ENCODE assay signal across 22 mouse cellular contexts in the genomic region with DNA sequence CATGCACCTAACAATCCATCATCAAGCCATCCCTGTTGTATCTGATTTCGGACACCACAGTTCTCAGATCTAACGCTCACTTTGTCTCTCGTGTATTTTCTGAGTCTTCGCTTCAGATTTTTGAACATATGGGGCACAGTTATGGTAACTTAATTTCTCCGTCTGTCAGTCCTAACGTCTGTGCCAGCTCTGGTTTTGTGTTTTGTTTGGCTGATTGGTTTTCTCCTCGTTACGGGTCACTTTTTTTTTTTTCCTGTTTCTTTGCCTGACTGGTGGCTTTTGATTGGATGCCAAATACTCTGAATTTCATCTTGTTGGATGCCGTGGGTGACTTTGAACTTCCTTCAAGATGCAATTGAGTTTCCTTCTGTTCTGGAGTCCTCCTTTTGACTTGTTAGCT. TPM values are rescaled to one million over a fixed set of nuclear protein-coding genes. Genes with fewer than 3 reads are reported as not detected.
DNase-seq lines count a peak whose midpoint lies in the region; ATAC-seq and TF ChIP-seq lines count a peak whose summit lies in the region.
"Had no signal": no experiment of that assay in that cellular context is flagged by ENCODE, and none has a peak within 500 bp of the region (broad histone marks: within the 10 kb centered on the region; RNA-seq: fewer than 3 reads in every experiment).

No protein-coding gene starts in this region.

- TF ChIP-seq POLR2A in brain, embryonic 14.5 days (IDR thresholded peaks at IDR 0.05; ENCODE audit: borderline replicate concordance, extremely low read depth, insufficient read depth, insufficient read length, poor library complexity, severe bottlenecking), result no peak

- no peak overlapping the region for H3K4me3 ChIP-seq in forebrain, embryonic 15.5 days
- no peak overlapping the region for H3K4me3 ChIP-seq in forebrain, embryonic 10.5 days
- H3K4me3 ChIP-seq: embryonic facial prominence, embryonic 15.5 days; erythroblast, embryonic 14.5 days; gastrocnemius, adult 2 months; heart, embryonic 12.5 days; hindbrain, embryonic 10.5 days; hindbrain, embryonic 15.5 days had no signal

- H3K9ac ChIP-seq in forebrain, embryonic 15.5 days (replicated peaks), result no peak overlapping the region
- H3K9ac ChIP-seq: embryonic facial prominence, embryonic 15.5 days; heart, embryonic 12.5 days; hindbrain, embryonic 15.5 days had no signal

- peak overlapping the region; percentile 57 for H3K27ac ChIP-seq in forebrain, embryonic 15.5 days (replicated peaks)
- no peak overlapping the region for H3K27ac ChIP-seq in forebrain, embryonic 10.5 days
- H3K27ac ChIP-seq: embryonic facial prominence, embryonic 15.5 days; gastrocnemius, adult 2 months; hindbrain, embryonic 10.5 days; hindbrain, embryonic 15.5 days had no signal

- H3K27me3 ChIP-seq in forebrain, embryonic 15.5 days, result no peaks in the 10 kb centered on the region
- peaks cover 45% of the 10 kb centered on the region for H3K27me3 ChIP-seq in forebrain, embryonic 10.5 days (ENCODE audit: poor library complexity, severe bottlenecking)
- H3K27me3 ChIP-seq: embryonic facial prominence, embryonic 15.5 days had no signal

- WGBS in forebrain, embryonic 15.5 days, result 44% methylated on average over 9 of the region's 9 CpGs
- 89% methylated on average over 9 of the region's 9 CpGs for WGBS in forebrain, embryonic 10.5 days

- no peaks in the 10 kb centered on the region for H3K9me3 ChIP-seq in forebrain, embryonic 15.5 days
- H3K9me3 ChIP-seq in forebrain, embryonic 10.5 days, result no peaks in the 10 kb centered on the region
- H3K9me3 ChIP-seq: embryonic facial prominence, embryonic 15.5 days; heart, embryonic 12.5 days; hindbrain, embryonic 10.5 days; hindbrain, embryonic 15.5 days had no signal

- ATAC-seq in forebrain, embryonic 15.5 days (replicated peaks), result no peak
- ATAC-seq: inflammation-experienced regulatory T-cells, adult 6 months had no signal

- DNase-seq in forebrain, embryonic 10.5 days (ENCODE audit: extremely low spot score, low spot score), result no peak
- DNase-seq in layer of hippocampus, adult 9-10 months (ENCODE audit: low spot score), result peak; percentile 13
- no peak for DNase-seq in layer of hippocampus, adult 11-12 months (ENCODE audit: low spot score)
- DNase-seq in brain, embryonic 14.5 days (ENCODE audit: low read depth), result peak; percentile 75
- DNase-seq in testis, postnatal 14 days (ENCODE audit: low spot score), result no peak
- DNase-seq in left cerebral cortex, postnatal 14 days (ENCODE audit: low spot score in 2 of 2), result no peak
- DNase-seq: adrenal gland, postnatal 10 days; cerebellum, adult 8-10 months; cerebellum, postnatal 14 days; embryo, embryonic 11 days; gastrocnemius, adult 2 months; gastrocnemius, postnatal 25 days had no signal

- no peak overlapping the region for H3K4me2 ChIP-seq in forebrain, embryonic 15.5 days (replicated peaks)
- H3K4me2 ChIP-seq: embryonic facial prominence, embryonic 15.5 days; heart, embryonic 12.5 days; hindbrain, embryonic 15.5 days had no signal

- no peak for TF ChIP-seq CTCF in brain, embryonic 14.5 days (IDR thresholded peaks at IDR 0.05; ENCODE audit: borderline replicate concordance, extremely low read depth, insufficient read depth, insufficient read length)

- intact Hi-C loops in left cerebral cortex, postnatal 14 days (cut with DNase I), result loop anchor here (10.0 kb wide), 1 partner anchor 178 kb away; no protein-coding TSS in a partner anchor

- no peaks in the 10 kb centered on the region for H3K36me3 ChIP-seq in forebrain, embryonic 15.5 days
- no peaks in the 10 kb centered on the region for H3K36me3 ChIP-seq in forebrain, embryonic 10.5 days (replicated peaks)
- H3K36me3 ChIP-seq: embryonic facial prominence, embryonic 15.5 days; heart, embryonic 12.5 days; hindbrain, embryonic 10.5 days; hindbrain, embryonic 15.5 days had no signal

- H3K4me1 ChIP-seq in forebrain, embryonic 15.5 days, result peaks cover 16% of the 10 kb centered on the region
- peaks cover 26% of the 10 kb centered on the region for H3K4me1 ChIP-seq in forebrain, embryonic 10.5 days

RNA-seq across cellular contexts. Expression of a gene that starts 48.3 kb away (rescaled TPM):
- polyA plus RNA-seq in forebrain, embryonic 15.5 days (2015; fragmentation: Nextera tagmentation; extraction: Ambion mirVana), result 0.29 and 0.86 TPM in 2 replicates
- 9.7 and 10.5 TPM in 2 replicates for polyA plus RNA-seq in forebrain, embryonic 10.5 days (2016; fragmentation: Nextera tagmentation; extraction: Ambion mirVana)
- polyA plus RNA-seq in brain, embryonic 14.5 days (2012; rRNA removed), result 22.3 and 23.5 TPM in 2 replicates
- total RNA-seq in left cerebral cortex, postnatal 14 days (2021), result 1 to 10 TPM; 1.0 to 1.5 TPM
- total RNA-seq: common myeloid progenitor, adult 5-6 weeks; granulocyte monocyte progenitor cell, adult 5-6 weeks; MEL had no signal
- polyA plus RNA-seq: erythroblast, embryonic 14.5 days; inflammation-experienced regulatory T-cells, adult 6 months had no signal

Comparison
In these comparisons a context has a peak if more than half of its experiments do, and no peak if none do; other contexts are left out.
1. DNase-seq: peak in layer of hippocampus, adult 9-10 months (single experiment) and brain, embryonic 14.5 days (single experiment); none in forebrain, embryonic 10.5 days (single experiment), layer of hippocampus, adult 11-12 months (single experiment), testis, postnatal 14 days (single experiment) and left cerebral cortex, postnatal 14 days (0 of 2).